Comparison of ENCODE assay signal across 9 mouse cellular contexts in genomic region chr9:64936508-64936907, GRCm38 (mm10). TPM values are rescaled to one million over a fixed set of nuclear protein-coding genes. Genes with fewer than 3 reads are reported as not detected.
DNase-seq lines count a peak whose midpoint lies in the region; ATAC-seq and TF ChIP-seq lines count a peak whose summit lies in the region.
"Had no signal": no experiment of that assay in that cellular context is flagged by ENCODE, and none has a peak within 500 bp of the region (broad histone marks: within the 10 kb centered on the region; RNA-seq: fewer than 3 reads in every experiment).

No protein-coding gene starts in this region.

- no peak overlapping the region for H3K9ac ChIP-seq in hindbrain, embryonic 14.5 days
- H3K9ac ChIP-seq in hindbrain, embryonic 12.5 days, result no peak overlapping the region
- H3K9ac ChIP-seq: limb, embryonic 15.5 days had no signal

- no peaks in the 10 kb centered on the region for H3K36me3 ChIP-seq in hindbrain, embryonic 14.5 days (replicated peaks; ENCODE audit: control insufficient read depth, insufficient read depth)
- no peaks in the 10 kb centered on the region for H3K36me3 ChIP-seq in hindbrain, embryonic 12.5 days
- H3K36me3 ChIP-seq in E14TG2a.4 (ENCODE audit: insufficient read depth, low read length), result no peaks in the 10 kb centered on the region
- H3K36me3 ChIP-seq: limb, embryonic 15.5 days had no signal

- H3K9me3 ChIP-seq in hindbrain, embryonic 14.5 days (ENCODE audit: control insufficient read depth, low read length), result no peaks in the 10 kb centered on the region
- no peaks in the 10 kb centered on the region for H3K9me3 ChIP-seq in hindbrain, embryonic 12.5 days (replicated peaks)
- H3K9me3 ChIP-seq in E14TG2a.4 (ENCODE audit: low read length), result no peaks in the 10 kb centered on the region
- H3K9me3 ChIP-seq: limb, embryonic 15.5 days had no signal

- no peaks in the 10 kb centered on the region for H3K4me1 ChIP-seq in hindbrain, embryonic 14.5 days (replicated peaks; ENCODE audit: control insufficient read depth, insufficient read depth, low read length)
- H3K4me1 ChIP-seq in hindbrain, embryonic 12.5 days, result no peaks in the 10 kb centered on the region
- peaks cover 43% of the 10 kb centered on the region for H3K4me1 ChIP-seq in E14TG2a.4 (replicated peaks; ENCODE audit: low read depth, low read length)

- H3K4me3 ChIP-seq in hindbrain, embryonic 14.5 days (replicated peaks; ENCODE audit: low read length), result no peak overlapping the region
- H3K4me3 ChIP-seq in hindbrain, embryonic 12.5 days, result no peak overlapping the region
- peak overlapping the region; percentile 75 for H3K4me3 ChIP-seq in E14TG2a.4 (replicated peaks; ENCODE audit: low read length)
- H3K4me3 ChIP-seq: limb, embryonic 15.5 days had no signal

- peak; percentile 61 for TF ChIP-seq CTCF in E14TG2a.4 (conservative IDR thresholded peaks at IDR 0.05; ENCODE audit: low read length)

- no peak overlapping the region for H3K27ac ChIP-seq in hindbrain, embryonic 14.5 days
- H3K27ac ChIP-seq in hindbrain, embryonic 12.5 days, result no peak overlapping the region
- H3K27ac ChIP-seq: limb, embryonic 15.5 days had no signal

- no peak overlapping the region for H3K4me2 ChIP-seq in hindbrain, embryonic 14.5 days (replicated peaks)
- H3K4me2 ChIP-seq in hindbrain, embryonic 12.5 days (replicated peaks), result no peak overlapping the region
- H3K4me2 ChIP-seq: limb, embryonic 15.5 days had no signal

- peak; percentile 70 for DNase-seq in hindbrain, embryonic 14.5 days (ENCODE audit: low spot score)
- peak; percentile 79 for DNase-seq in c-Kit-positive CD71-positive TER-119-positive erythroid progenitor cells, embryonic 14.5 days (ENCODE audit: low spot score)
- peak; percentile 57 to 75 for DNase-seq in left cerebral cortex, postnatal 25 days (ENCODE audit: low spot score in 2 of 2)
- peak; percentile 77 for DNase-seq in mesoderm, embryonic 11.5 days (ENCODE audit: low read depth, low spot score)
- DNase-seq in thymus, postnatal 0 days (ENCODE audit: low spot score), result peak; percentile 80

- intact Hi-C loops in left cerebral cortex, postnatal 25 days (cut with DNase I), result loop anchor here (5.0 to 10.0 kb wide), 2 partner anchors 164 to 752 kb away; no protein-coding TSS in a partner anchor

- ATAC-seq in hindbrain, embryonic 14.5 days (ENCODE audit: low FRiP score), result no peak; the same call in 1 of the 2 replicates
- no peak for ATAC-seq in hindbrain, embryonic 12.5 days (ENCODE audit: low FRiP score)
- ATAC-seq in granulocyte monocyte progenitor cell, adult 5-6 weeks (replicated peaks; ENCODE audit: poor library complexity, severe bottlenecking), result peak; percentile 55

- 8% methylated on average over 6 of the region's 6 CpGs for WGBS in hindbrain, embryonic 14.5 days
- 9% methylated on average over 6 of the region's 6 CpGs for WGBS in hindbrain, embryonic 12.5 days

- H3K27me3 ChIP-seq in hindbrain, embryonic 14.5 days (ENCODE audit: control insufficient read depth, insufficient read depth, low read length), result no peaks in the 10 kb centered on the region
- H3K27me3 ChIP-seq in hindbrain, embryonic 12.5 days, result peaks cover 2% of the 10 kb centered on the region; the same call in 1 of the 2 replicates
- peaks cover 35% of the 10 kb centered on the region for H3K27me3 ChIP-seq in E14TG2a.4 (ENCODE audit: insufficient read depth, low read length)
- H3K27me3 ChIP-seq: limb, embryonic 15.5 days had no signal

RNA-seq across cellular contexts. Expression of gene Slc24a1, which starts 14.9 kb away (rescaled TPM):
- 0.08 and 0.13 TPM in 2 replicates for polyA plus RNA-seq in hindbrain, embryonic 14.5 days (2014; fragmentation: Nextera tagmentation; extraction: Ambion mirVana)
- 0.05 and 0.07 TPM in 2 replicates for polyA plus RNA-seq in hindbrain, embryonic 12.5 days (2016; fragmentation: Nextera tagmentation; extraction: Ambion mirVana)
- total RNA-seq in granulocyte monocyte progenitor cell, adult 5-6 weeks (2014; fragmentation: Nextera tagmentation), result not detected in 2 replicates
- not detected in 2 replicates for total RNA-seq in granulocyte monocyte progenitor cell, adult 5-6 weeks (2017)
- under 1 TPM; 0.14 to 0.18 TPM for total RNA-seq in left cerebral cortex, postnatal 25 days (2021)
- polyA plus RNA-seq in thymus, postnatal 0 days (2015; fragmentation: Nextera tagmentation; extraction: Ambion mirVana), result 0.06 and 0.08 TPM in 2 replicates

RNA-seq across cellular contexts. Expression of gene Ints14, which starts 24.2 kb away (rescaled TPM):
- polyA plus RNA-seq in hindbrain, embryonic 14.5 days (2014; fragmentation: Nextera tagmentation; extraction: Ambion mirVana), result 37.6 and 39.1 TPM in 2 replicates
- polyA plus RNA-seq in hindbrain, embryonic 12.5 days (2016; fragmentation: Nextera tagmentation; extraction: Ambion mirVana), result 49.6 and 58.6 TPM in 2 replicates
- total RNA-seq in granulocyte monocyte progenitor cell, adult 5-6 weeks (2014; fragmentation: Nextera tagmentation), result 27.8 and 39.6 TPM in 2 replicates
- 29.8 and 32.1 TPM in 2 replicates for total RNA-seq in granulocyte monocyte progenitor cell, adult 5-6 weeks (2017)
- 10 to 100 TPM; 22.4 to 23.7 TPM for total RNA-seq in left cerebral cortex, postnatal 25 days (2021)
- polyA plus RNA-seq in thymus, postnatal 0 days (2015; fragmentation: Nextera tagmentation; extraction: Ambion mirVana), result 50.9 and 54.2 TPM in 2 replicates
